Mouse (Mus musculus): ENCODE results near the gene Ets1. TPM values are rescaled to one million over a fixed set of nuclear protein-coding genes. Genes with fewer than 3 reads are reported as not detected.

Gene Ets1
- polyA plus RNA-seq, 1 experiment from 2014 or later, result 27.3 TPM

GRCm38 (mm10) chr9:32694916-32695490 lies 59.0 kb downstream of the Ets1 start:
- Histone ChIP-seq H3K9me3 (no peaks in the 10 kb centered on the region), H3K4me3 (peak overlapping the region; percentile 60), H3K36me3 (replicated peaks) (no peaks in the 10 kb centered on the region), H3K27ac (peak overlapping the region; percentile 80; the same call in 1 of the 2 replicates), H3K27me3 (ENCODE audit: poor library complexity, severe bottlenecking) (peaks cover 99% of the 10 kb centered on the region), H3K4me1 (peaks cover 18% of the 10 kb centered on the region)
- 50% methylated on average over 4 of the region's 4 CpGs for WGBS
- DNase-seq (ENCODE audit: extremely low spot score, low spot score), result no peak

GRCm38 (mm10) chr9:32695492-32696190 lies 59.6 kb downstream of the Ets1 start:
- H3K27ac ChIP-seq, result peak overlapping the region; percentile 80
- H3K36me3 ChIP-seq (replicated peaks), result no peaks in the 10 kb centered on the region
- H3K27me3 ChIP-seq (ENCODE audit: poor library complexity, severe bottlenecking), result peaks cover 99% of the 10 kb centered on the region
- under 1% methylated on average over 67 of the region's 67 CpGs for WGBS
- peaks cover 18% of the 10 kb centered on the region for H3K4me1 ChIP-seq
- peak overlapping the region; percentile 60 for H3K4me3 ChIP-seq
- peak; percentile 92 for DNase-seq (ENCODE audit: extremely low spot score, low spot score)
- H3K9me3 ChIP-seq, result no peaks in the 10 kb centered on the region

GRCm38 (mm10) chr9:32696259-32696658 lies 60.2 kb downstream of the Ets1 start:
- Histone ChIP-seq H3K4me3 (peak overlapping the region; percentile 60), H3K4me1 (peaks cover 18% of the 10 kb centered on the region), H3K36me3 (replicated peaks) (no peaks in the 10 kb centered on the region), H3K27me3 (ENCODE audit: poor library complexity, severe bottlenecking) (peaks cover 99% of the 10 kb centered on the region), H3K27ac (peak overlapping the region; percentile 80), H3K9me3 (no peaks in the 10 kb centered on the region)
- under 1% methylated on average over 13 of the region's 13 CpGs for WGBS
- DNase-seq (ENCODE audit: extremely low spot score, low spot score), result no peak

GRCm38 (mm10) chr9:32696717-32697116 lies 60.7 kb downstream of the Ets1 start:
- DNase-seq (ENCODE audit: extremely low spot score, low spot score), result no peak
- WGBS, result 7% methylated on average over 7 of the region's 7 CpGs

GRCm38 (mm10) chr9:32697291-32698110 lies 61.5 kb downstream of the Ets1 start:
- Histone ChIP-seq H3K27ac (no peak overlapping the region), H3K9me3 (no peaks in the 10 kb centered on the region), H3K4me1 (peaks cover 18% of the 10 kb centered on the region), H3K36me3 (replicated peaks) (no peaks in the 10 kb centered on the region), H3K27me3 (ENCODE audit: poor library complexity, severe bottlenecking) (peaks cover 99% of the 10 kb centered on the region), H3K4me3 (peak overlapping the region; percentile 60)
- DNase-seq (ENCODE audit: extremely low spot score, low spot score), result no peak
- WGBS, result 68% methylated on average over 9 of the region's 9 CpGs

More at GRCm38 (mm10) chr9:32696717-32697116, 60.7 kb downstream of the Ets1 start:
- Histone ChIP-seq H3K9me3 (no peaks in the 10 kb centered on the region), H3K27me3 (ENCODE audit: poor library complexity, severe bottlenecking) (peaks cover 99% of the 10 kb centered on the region), H3K36me3 (replicated peaks) (no peaks in the 10 kb centered on the region), H3K27ac (peak overlapping the region; percentile 80; the same call in 1 of the 2 replicates), H3K4me3 (peak overlapping the region; percentile 60), H3K4me1 (peaks cover 18% of the 10 kb centered on the region)

GRCm38 (mm10) chr9:32698766-32699165 lies 62.7 kb downstream of the Ets1 start:
- H3K27ac ChIP-seq, result no peak overlapping the region
- H3K36me3 ChIP-seq (replicated peaks), result no peaks in the 10 kb centered on the region
- no peak overlapping the region for H3K4me3 ChIP-seq
- H3K4me1 ChIP-seq, result peaks cover 18% of the 10 kb centered on the region
- no peak for DNase-seq (ENCODE audit: extremely low spot score, low spot score)
- 88% methylated on average over 4 of the region's 4 CpGs for WGBS
- H3K9me3 ChIP-seq, result no peaks in the 10 kb centered on the region
- H3K27me3 ChIP-seq (ENCODE audit: poor library complexity, severe bottlenecking), result peaks cover 99% of the 10 kb centered on the region

GRCm38 (mm10) chr9:32699391-32699841 lies 63.4 kb downstream of the Ets1 start:
- no peaks in the 10 kb centered on the region for H3K36me3 ChIP-seq (replicated peaks)
- no peak overlapping the region; the same call in 1 of the 2 replicates for H3K4me3 ChIP-seq
- 76% methylated on average over 8 of the region's 8 CpGs for WGBS
- no peak overlapping the region for H3K27ac ChIP-seq
- H3K9me3 ChIP-seq, result no peaks in the 10 kb centered on the region
- no peak for DNase-seq (ENCODE audit: extremely low spot score, low spot score)
- peaks cover 97% of the 10 kb centered on the region for H3K27me3 ChIP-seq (ENCODE audit: poor library complexity, severe bottlenecking)
- peaks cover 18% of the 10 kb centered on the region for H3K4me1 ChIP-seq

GRCm38 (mm10) chr9:32700091-32700905 lies 64.3 kb downstream of the Ets1 start:
- peaks cover 89% of the 10 kb centered on the region for H3K27me3 ChIP-seq (ENCODE audit: poor library complexity, severe bottlenecking)
- no peaks in the 10 kb centered on the region for H3K9me3 ChIP-seq
- WGBS, result 83% methylated on average over 7 of the region's 7 CpGs
- no peak overlapping the region for H3K27ac ChIP-seq
- no peak for DNase-seq (ENCODE audit: extremely low spot score, low spot score)
- peaks cover 14% of the 10 kb centered on the region for H3K4me1 ChIP-seq
- H3K4me3 ChIP-seq, result no peak overlapping the region
- no peaks in the 10 kb centered on the region for H3K36me3 ChIP-seq (replicated peaks)

- H3K4me1 ChIP-seq, result peaks cover 11% of the 10 kb centered on the region
- 86% methylated on average over 20 of the region's 20 CpGs for WGBS
- peaks cover 87% of the 10 kb centered on the region for H3K27me3 ChIP-seq (ENCODE audit: poor library complexity, severe bottlenecking)
Measured at GRCm38 (mm10) chr9:32701126-32701997, 65.3 kb downstream of the Ets1 start.

GRCm38 (mm10) chr9:32701998-32702305 lies 65.9 kb downstream of the Ets1 start:
- DNase-seq (ENCODE audit: extremely low spot score, low spot score), result no peak
- H3K4me3 ChIP-seq, result no peak overlapping the region
- 89% methylated on average over 2 of the region's 2 CpGs for WGBS
- H3K27ac ChIP-seq, result no peak overlapping the region
- H3K36me3 ChIP-seq (replicated peaks), result no peaks in the 10 kb centered on the region
- H3K9me3 ChIP-seq, result no peaks in the 10 kb centered on the region
- peaks cover 81% of the 10 kb centered on the region for H3K27me3 ChIP-seq (ENCODE audit: poor library complexity, severe bottlenecking)
- peaks cover 6% of the 10 kb centered on the region; the same call in 1 of the 2 replicates for H3K4me1 ChIP-seq

More at GRCm38 (mm10) chr9:32701126-32701997, 65.3 kb downstream of the Ets1 start:
- DNase-seq (ENCODE audit: extremely low spot score, low spot score), result no peak
- H3K27ac ChIP-seq, result no peak overlapping the region
- H3K9me3 ChIP-seq, result no peaks in the 10 kb centered on the region
- no peaks in the 10 kb centered on the region for H3K36me3 ChIP-seq (replicated peaks)
- H3K4me3 ChIP-seq, result no peak overlapping the region

- WGBS, result 67% methylated on average over 4 of the region's 4 CpGs
Measured at GRCm38 (mm10) chr9:32702836-32703395, 66.9 kb downstream of the Ets1 start.

More at GRCm38 (mm10) chr9:32702836-32703395, 66.9 kb downstream of the Ets1 start:
- DNase-seq (ENCODE audit: extremely low spot score, low spot score), result no peak
- no peak overlapping the region for H3K27ac ChIP-seq
- H3K27me3 ChIP-seq (ENCODE audit: poor library complexity, severe bottlenecking), result peaks cover 71% of the 10 kb centered on the region
- no peaks in the 10 kb centered on the region for H3K9me3 ChIP-seq
- no peaks in the 10 kb centered on the region for H3K36me3 ChIP-seq (replicated peaks)
- no peak overlapping the region for H3K4me3 ChIP-seq
- peaks cover 6% of the 10 kb centered on the region; the same call in 1 of the 2 replicates for H3K4me1 ChIP-seq

Measured in forebrain, embryonic 10.5 days (tissue).